Mouse (Mus musculus) neural tube, embryonic 10.5 days (tissue): Measurements from ENCODE around the gene Fam102a.

Experiments
- DNase-seq: peaks from one replicate; pipeline ENCODE4 v3.0.0-alpha.2; 2017; ENCODE audit warnings: low spot score; ENCODE audit errors: extremely low spot score

Fam102a gene

GRCm38 (mm10) chr2:32512592-32512991, 22.5 kb upstream of the Fam102a start:
- DNase-seq: no peak

DNA sequence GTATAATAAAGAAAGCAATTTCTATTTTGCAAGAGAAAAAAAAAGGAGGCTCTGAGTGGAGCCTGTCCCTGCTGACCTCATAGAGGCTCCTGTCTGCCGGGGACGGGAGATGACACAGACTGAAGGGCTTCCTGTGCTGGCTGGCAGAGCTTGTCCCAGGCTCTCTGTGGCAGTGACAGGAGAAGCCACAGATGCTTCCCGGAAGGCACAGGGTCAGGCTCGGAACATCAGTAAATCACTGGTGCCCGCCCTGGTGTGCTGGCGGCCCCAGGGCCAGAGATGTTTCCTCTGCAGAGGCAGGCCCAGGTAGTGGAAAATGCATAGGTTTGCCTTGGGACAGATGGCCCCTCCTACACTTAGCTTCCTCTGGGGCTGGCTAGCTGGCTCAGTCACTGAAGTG, 20.8 kb upstream of the Fam102a start:
- no peak for DNase-seq

DNA sequence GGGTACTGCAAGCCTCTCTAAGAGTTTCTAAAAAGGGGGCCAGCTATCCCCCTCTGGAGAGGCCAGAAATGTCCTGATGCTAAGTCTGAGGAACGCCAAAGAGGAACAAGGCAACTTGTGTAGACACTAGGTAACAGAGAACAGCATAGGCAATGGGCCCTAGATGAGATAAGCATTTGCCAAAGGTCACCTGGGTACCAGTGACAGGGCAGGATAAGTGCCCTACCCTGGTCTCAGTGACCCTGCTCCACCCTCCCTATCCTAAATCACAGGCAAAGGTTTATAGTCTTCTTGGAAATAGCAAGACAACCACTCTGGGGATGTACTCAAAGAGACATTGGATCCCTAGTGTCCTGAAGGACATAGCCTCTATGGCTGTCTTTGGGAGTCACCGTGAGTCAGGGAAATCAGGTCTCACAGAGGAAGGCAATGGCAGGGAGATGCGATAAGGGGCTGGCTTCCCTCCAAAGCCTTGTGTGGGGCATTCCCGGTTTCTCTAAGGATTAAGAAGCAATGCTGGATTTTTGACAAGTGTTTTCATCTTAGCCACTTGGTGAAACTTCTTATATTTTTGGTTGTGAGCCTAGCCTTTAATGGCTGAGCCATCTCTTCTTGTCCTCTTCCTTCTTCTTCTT, 17.8 kb upstream of the Fam102a start:
- DNase-seq: no peak

- DNase-seq: no peak
Measured at GRCm38 (mm10) chr2:32520034-32520990, 14.8 kb upstream of the Fam102a start.

DNA sequence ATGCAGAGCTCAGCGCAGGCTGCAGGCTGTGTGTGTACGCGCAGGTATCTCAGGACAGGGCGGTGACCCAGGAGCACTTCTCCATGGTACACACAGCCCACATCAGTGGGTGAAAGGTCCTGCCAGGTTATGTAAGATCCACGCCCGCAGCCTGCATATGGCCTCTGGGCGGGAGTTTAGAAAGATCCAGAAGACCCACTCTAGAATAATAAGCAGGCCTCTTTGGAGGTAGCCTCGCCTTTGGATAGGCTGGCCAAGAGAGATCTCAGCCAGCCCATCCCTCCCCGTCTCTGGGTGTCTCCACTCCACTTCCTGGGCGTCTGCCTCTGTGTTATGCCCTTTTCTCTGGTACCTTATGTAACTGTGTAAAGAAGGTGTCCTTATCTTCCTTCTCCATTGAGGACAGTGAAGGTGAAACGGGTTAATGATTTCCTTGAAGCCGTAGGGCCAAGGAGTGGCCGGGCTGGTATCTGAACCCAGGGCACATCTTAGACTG, 10.5 kb upstream of the Fam102a start:
- no peak for DNase-seq

- no peak for DNase-seq
Measured at GRCm38 (mm10) chr2:32525816-32526215, 9.3 kb upstream of the Fam102a start.

DNA sequence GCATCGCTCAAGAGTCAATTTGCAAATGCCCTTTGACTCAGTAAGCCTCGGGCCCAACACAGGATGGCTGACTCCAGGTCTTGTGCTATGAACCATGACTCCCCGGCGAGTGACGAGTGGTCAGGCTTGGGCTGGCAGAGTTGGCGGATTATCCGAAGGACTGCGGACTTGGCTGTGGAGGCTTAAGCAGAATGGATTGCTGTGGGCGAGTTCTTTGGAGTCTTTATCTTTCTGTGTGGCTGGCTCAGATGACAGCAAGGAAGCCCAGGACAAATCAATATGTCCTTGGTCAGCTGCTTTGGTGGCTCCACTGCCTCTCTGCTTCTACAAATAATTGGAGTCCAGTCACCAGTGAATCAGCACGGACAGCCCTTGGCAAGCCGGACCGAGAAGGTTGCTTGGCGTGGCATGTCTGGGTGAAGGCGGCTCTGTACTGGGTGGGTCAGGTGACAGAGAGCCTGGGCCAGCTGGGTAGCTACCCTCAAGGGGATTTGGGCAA, 7.6 kb upstream of the Fam102a start:
- no peak for DNase-seq

DNA sequence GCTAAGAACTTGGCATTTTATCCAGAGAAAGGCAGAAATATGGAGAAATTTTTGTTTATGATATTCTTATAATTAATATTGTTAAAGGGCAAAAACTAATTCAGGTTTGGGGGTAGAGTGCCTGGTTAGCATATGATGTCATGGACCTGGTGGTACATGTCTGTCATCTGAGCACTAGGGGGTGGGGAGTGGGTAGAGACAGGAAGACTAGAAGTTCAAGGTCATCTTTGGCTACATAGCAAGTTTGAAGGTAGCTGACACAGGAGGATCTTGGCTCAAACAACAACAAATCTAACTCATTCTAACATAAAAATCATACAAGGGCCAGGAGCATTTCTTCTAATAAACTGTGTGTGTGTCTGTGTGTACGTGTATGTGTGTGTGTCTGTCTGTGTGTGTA, 6.8 kb upstream of the Fam102a start:
- no peak for DNase-seq

GRCm38 (mm10) chr2:32530479-32530878, 4.7 kb upstream of the Fam102a start:
- no peak for DNase-seq

- DNase-seq: no peak
Measured at GRCm38 (mm10) chr2:32533163-32533562, 2.0 kb upstream of the Fam102a start.

DNA sequence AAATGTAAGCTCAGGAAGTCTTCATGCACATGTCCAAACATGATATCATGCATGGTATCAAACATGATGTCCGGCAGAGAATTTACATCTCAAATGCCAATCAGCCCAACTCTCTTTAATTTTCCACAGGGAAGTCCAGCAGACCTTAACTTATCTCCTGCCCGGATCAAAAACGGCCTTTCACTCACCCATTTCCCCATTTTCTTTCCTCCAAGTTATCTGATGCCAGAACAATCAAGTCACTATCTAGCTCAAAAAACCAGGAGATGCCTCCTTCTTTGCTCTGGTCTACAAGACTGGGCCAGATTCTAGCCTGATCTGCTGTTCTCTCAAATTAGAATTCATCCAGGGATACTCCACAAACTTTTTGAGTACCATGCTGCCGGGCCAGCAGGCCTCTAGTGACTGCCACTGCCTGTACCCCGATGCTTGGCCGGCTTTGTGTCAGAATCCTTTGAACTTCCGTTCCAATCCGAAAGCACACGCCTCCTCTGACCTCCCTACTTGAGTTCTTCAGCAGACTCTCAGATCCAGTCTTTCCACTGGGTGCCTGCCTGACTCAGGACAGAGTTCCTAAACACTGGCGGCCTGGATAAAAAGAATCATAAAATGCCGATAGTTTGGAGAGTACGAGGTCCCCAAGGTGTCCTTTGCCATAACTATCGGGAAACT, 935 bp upstream of the Fam102a start:
- DNase-seq: peak; percentile 67

DNA sequence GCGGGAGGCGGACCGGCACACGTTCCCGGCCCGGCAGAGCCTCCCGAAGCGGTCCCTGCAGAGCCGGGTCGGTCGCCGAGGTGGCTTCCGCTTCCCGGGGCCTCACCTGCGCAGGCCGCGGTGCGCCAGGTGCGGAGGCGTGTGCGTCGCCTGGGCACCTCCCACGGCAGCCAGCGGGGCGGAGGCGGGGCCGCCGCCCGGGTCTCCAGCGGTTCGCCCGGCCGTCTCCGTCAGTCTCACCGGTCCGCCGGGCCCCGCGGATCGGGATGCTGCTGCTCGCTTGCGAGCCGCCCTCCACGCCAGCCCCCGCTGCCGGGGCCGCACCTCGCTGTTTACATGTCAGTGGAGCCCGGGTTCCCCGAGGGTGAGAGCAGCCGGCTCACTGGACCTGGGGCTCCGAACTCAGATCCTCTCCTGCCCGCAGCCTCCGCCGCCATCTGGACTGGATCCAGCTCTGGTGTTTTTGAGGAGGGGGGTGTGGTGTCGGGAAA, 414 bp downstream of the Fam102a start:
- DNase-seq: no peak

DNA sequence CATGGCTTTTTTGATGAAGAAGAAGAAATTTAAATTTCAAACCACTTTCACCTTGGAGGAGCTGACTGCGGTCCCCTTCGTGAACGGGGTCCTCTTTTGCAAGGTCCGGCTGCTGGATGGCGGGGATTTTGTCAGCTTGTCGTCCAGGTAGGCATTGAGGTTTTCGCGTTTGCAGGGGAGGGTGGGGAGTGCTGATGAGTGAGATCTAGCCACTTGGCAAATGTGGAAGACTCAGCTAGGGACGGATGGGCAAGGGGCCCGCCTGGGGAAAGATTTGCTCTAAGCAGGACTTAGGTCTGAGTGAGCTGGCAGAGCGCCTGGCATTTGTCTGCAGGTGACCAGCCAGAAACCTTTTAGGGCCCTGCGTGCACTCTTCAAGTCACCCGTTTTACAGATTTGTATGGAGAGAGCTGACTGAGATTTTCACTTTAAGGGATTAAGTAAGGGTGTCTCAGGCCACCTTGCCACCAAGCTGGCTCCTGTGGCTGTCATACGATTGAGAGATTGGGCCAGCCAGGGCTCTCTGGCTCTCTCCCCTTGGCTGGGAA, 1.0 kb downstream of the Fam102a start:
- DNase-seq: peak; percentile 50

GRCm38 (mm10) chr2:32536634-32537359, 1.7 kb downstream of the Fam102a start:
- DNase-seq: peak; percentile 41

DNA sequence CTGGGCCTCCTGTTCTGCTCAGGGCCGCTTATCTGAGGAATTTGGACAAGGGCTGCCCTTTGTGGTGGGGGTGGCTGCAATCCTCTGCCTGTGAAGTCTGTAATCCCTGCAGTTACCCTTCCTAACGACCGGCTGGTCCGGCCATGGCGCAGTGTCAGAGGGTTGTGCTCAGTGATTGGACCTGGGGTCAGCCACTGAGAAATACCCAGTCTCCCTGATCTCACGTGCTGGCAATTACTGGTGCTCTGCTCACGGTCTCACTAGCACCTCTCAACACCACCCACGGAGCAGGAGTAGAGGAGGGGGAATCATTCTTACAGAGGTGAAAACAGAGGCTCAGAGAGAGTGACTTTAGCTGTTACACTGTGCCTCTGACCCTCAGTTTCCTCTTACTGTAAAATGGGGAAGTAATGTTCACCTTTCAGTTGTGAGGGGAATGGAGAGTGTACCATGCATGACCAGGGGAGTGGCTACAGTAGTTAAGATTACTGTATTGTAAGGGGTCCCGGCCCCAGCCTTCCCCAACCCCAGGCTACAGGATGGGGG, 2.3 kb downstream of the Fam102a start:
- DNase-seq: no peak

- no peak for DNase-seq
Measured at GRCm38 (mm10) chr2:32537941-32538340, 2.8 kb downstream of the Fam102a start.

DNA sequence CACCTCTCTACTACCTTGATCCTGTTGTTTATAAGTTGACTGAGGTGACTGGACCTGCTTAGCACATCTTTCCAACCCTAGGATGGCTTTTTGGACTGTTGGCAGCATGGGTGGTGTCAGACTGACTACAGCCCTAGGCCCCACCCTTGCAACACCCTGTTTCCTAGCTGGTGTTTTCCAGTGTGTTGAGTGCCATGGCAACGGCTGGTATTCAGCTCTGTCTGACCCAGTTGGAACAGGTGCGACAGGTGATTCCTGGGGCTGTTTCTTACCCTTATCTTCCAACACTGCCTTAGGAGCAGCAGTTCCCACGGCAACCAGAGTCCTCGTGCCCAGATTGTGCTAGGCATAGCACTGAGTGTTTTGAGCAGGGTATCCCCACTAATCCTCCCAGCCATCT, 3.3 kb downstream of the Fam102a start:
- no peak for DNase-seq

- DNase-seq: no peak
Measured at GRCm38 (mm10) chr2:32539452-32539981, 4.4 kb downstream of the Fam102a start.

- no peak for DNase-seq
Measured at GRCm38 (mm10) chr2:32541333-32541908, 6.3 kb downstream of the Fam102a start.
